Mouse (Mus musculus) olfactory bulb, adult 2 months (tissue): ENCODE results near the gene Paics.

Source experiments
- CTCF ChIP-seq: fragments of 200-500 bp; IDR thresholded peaks from 2 replicates; pipeline ENCODE4 v1.5.1; 2012; ENCODE audit warnings: low read depth, mild to moderate bottlenecking, low read length, moderate library complexity; ENCODE audit not compliant: insufficient read depth
- POLR2A ChIP-seq: fragments of 200-500 bp; IDR thresholded peaks from 2 replicates; pipeline ENCODE4 v1.6.1; 2012; ENCODE audit warnings: mild to moderate bottlenecking, low read depth, low read length, moderate library complexity; ENCODE audit not compliant: insufficient read depth

DNA sequence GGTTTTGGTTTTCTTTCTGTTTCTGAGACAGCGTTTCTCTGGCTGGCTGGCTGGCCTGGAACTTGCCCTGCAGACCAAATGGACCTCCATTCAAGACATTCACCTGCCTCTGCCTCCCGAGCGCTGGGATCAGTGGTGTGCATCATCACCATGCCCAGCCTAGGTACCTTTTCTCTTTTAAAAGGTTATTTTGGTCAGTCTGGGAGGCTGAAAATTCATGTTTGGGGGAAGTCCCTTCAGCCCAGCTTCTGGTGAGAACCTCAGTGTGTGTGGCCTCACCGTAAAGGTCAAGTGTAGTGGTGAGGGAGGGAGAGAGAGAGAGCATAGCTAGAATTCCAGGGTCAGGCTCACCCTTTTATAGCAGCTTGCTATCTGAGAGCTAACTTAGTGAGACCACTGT, 3.3 kb upstream of the Paics start:
- no peak for TF ChIP-seq CTCF
- TF ChIP-seq POLR2A = no peak
